11 mouse cellular contexts compared by ENCODE assay signal in genomic region chr4:14261014-14261737, GRCm38 (mm10).
A peak's percentile ranks its signal among the peaks of the same experiment; 100 is the strongest.
DNase-seq lines count a peak whose midpoint lies in the region; ATAC-seq lines count a peak whose summit lies in the region.
"Had no signal": no experiment of that assay in that cellular context is flagged by ENCODE, and none has a peak within 500 bp of the region (broad histone marks: within the 10 kb centered on the region; RNA-seq: fewer than 3 reads in every experiment).

No protein-coding gene starts in this region.

- 49% methylated on average over 11 of the region's 11 CpGs for WGBS in heart, embryonic 14.5 days
- 44% methylated on average over 11 of the region's 11 CpGs for WGBS in heart, embryonic 11.5 days (ENCODE audit: insufficient replicate concordance)
- 57% methylated on average over 11 of the region's 11 CpGs for WGBS in forebrain, embryonic 11.5 days

- peak; percentile 17 for DNase-seq in Muller cell, postnatal 12 days (ENCODE audit: inconsistent ontology term)
- no peak for DNase-seq in forebrain, embryonic 11.5 days (ENCODE audit: low spot score)
- DNase-seq in layer of hippocampus, adult 9-11 months: peak; percentile 8
- no peak for DNase-seq in spleen, postnatal 4 days (ENCODE audit: low spot score in 2 of 2)
- DNase-seq in testis, postnatal 14 days (ENCODE audit: low spot score): no peak
- DNase-seq in adrenal gland, postnatal 14 days: no peak
- DNase-seq: gastrocnemius, adult 2 months had no signal

- no peaks in the 10 kb centered on the region for H3K27me3 ChIP-seq in heart, embryonic 14.5 days (ENCODE audit: control insufficient read depth, insufficient read depth, low read length)
- no peaks in the 10 kb centered on the region for H3K27me3 ChIP-seq in heart, embryonic 11.5 days (ENCODE audit: control insufficient read depth, insufficient read depth, low read length)
- H3K27me3 ChIP-seq in forebrain, embryonic 11.5 days (ENCODE audit: control insufficient read depth, insufficient read depth, low read length): no peaks in the 10 kb centered on the region

- no peak for ATAC-seq in heart, embryonic 14.5 days (ENCODE audit: insufficient number of reproducible peaks, insufficient read depth, low FRiP score, low read depth)
- ATAC-seq in heart, embryonic 11.5 days (replicated peaks; ENCODE audit: insufficient number of reproducible peaks, low FRiP score, low TSS enrichment): no peak
- ATAC-seq in forebrain, embryonic 11.5 days (replicated peaks; ENCODE audit: low FRiP score): peak; percentile 33; the same call in 1 of the 2 replicates
- ATAC-seq: intestine, postnatal 0 days had no signal

- H3K36me3 ChIP-seq in heart, embryonic 14.5 days (ENCODE audit: control insufficient read depth, insufficient read depth, low read length): no peaks in the 10 kb centered on the region
- H3K36me3 ChIP-seq in heart, embryonic 11.5 days (ENCODE audit: control insufficient read depth, insufficient read depth, low read length): no peaks in the 10 kb centered on the region
- no peaks in the 10 kb centered on the region for H3K36me3 ChIP-seq in forebrain, embryonic 11.5 days (ENCODE audit: control insufficient read depth, insufficient read depth, low read length)

- H3K4me3 ChIP-seq in heart, embryonic 14.5 days (ENCODE audit: control insufficient read depth in 1 of 2, insufficient read depth in 1 of 2, low read depth in 1 of 2, low read length in 2 of 2): no peak overlapping the region
- H3K4me3 ChIP-seq in heart, embryonic 11.5 days (ENCODE audit: low read depth, low read length): no peak overlapping the region
- H3K4me3 ChIP-seq in forebrain, embryonic 11.5 days (ENCODE audit: low read depth, low read length): no peak overlapping the region
- H3K4me3 ChIP-seq: gastrocnemius, adult 2 months had no signal

- H3K9ac ChIP-seq in heart, embryonic 14.5 days (ENCODE audit: low read length): no peak overlapping the region
- no peak overlapping the region for H3K9ac ChIP-seq in heart, embryonic 11.5 days (ENCODE audit: low read depth, low read length)
- H3K9ac ChIP-seq in forebrain, embryonic 11.5 days (ENCODE audit: low read length): no peak overlapping the region
- H3K9ac ChIP-seq: liver, embryonic 14.5 days had no signal

- H3K9me3 ChIP-seq in heart, embryonic 14.5 days (ENCODE audit: control insufficient read depth, low read length): no peaks in the 10 kb centered on the region
- no peaks in the 10 kb centered on the region for H3K9me3 ChIP-seq in heart, embryonic 11.5 days (replicated peaks; ENCODE audit: control insufficient read depth, low read length)
- H3K9me3 ChIP-seq in forebrain, embryonic 11.5 days (ENCODE audit: control insufficient read depth, low read length): no peaks in the 10 kb centered on the region

- H3K4me2 ChIP-seq in heart, embryonic 14.5 days (ENCODE audit: low read length): 0 out of 2 replicates have a peak overlapping the region, but pooled peaks have one; percentile 2
- no peak overlapping the region for H3K4me2 ChIP-seq in heart, embryonic 11.5 days
- H3K4me2 ChIP-seq in forebrain, embryonic 11.5 days (ENCODE audit: low read depth, low read length, severe bottlenecking): no peak overlapping the region

- no peaks in the 10 kb centered on the region for H3K4me1 ChIP-seq in heart, embryonic 14.5 days (ENCODE audit: control insufficient read depth in 2 of 2, insufficient read depth in 2 of 2, low read length in 2 of 2)
- H3K4me1 ChIP-seq in heart, embryonic 11.5 days (ENCODE audit: control insufficient read depth, insufficient read depth, low read length): no peaks in the 10 kb centered on the region
- H3K4me1 ChIP-seq in forebrain, embryonic 11.5 days (replicated peaks; ENCODE audit: control insufficient read depth, insufficient read depth, low read length): peaks cover 2% of the 10 kb centered on the region; the same call in 1 of the 2 replicates

- no peak overlapping the region for H3K27ac ChIP-seq in heart, embryonic 14.5 days (replicated peaks in 1 of 2; ENCODE audit: control insufficient read depth in 1 of 2, insufficient read depth in 1 of 2, low read depth in 2 of 2, low read length in 2 of 2)
- no peak overlapping the region for H3K27ac ChIP-seq in heart, embryonic 11.5 days (ENCODE audit: low read depth, low read length)
- no peak overlapping the region for H3K27ac ChIP-seq in forebrain, embryonic 11.5 days (ENCODE audit: low read depth, low read length)
- H3K27ac ChIP-seq: gastrocnemius, adult 2 months; liver, embryonic 14.5 days had no signal

Comparison
In these comparisons a context has a peak if more than half of its experiments do, and no peak if none do; other contexts are left out.
1. DNase-seq: peak in Muller cell, postnatal 12 days (single experiment) and layer of hippocampus, adult 9-11 months (single experiment); none in forebrain, embryonic 11.5 days (single experiment), spleen, postnatal 4 days (0 of 2), testis, postnatal 14 days (single experiment) and adrenal gland, postnatal 14 days (single experiment).